Mouse (Mus musculus) NIH3T3 (cell line): Measurements from ENCODE around the gene Ankrd11.

Experiments
- DNase-seq: peaks from one replicate; pipeline ENCODE4 v3.0.0-alpha.2; 2012; ENCODE audit warnings: low read depth

The Ankrd11 gene

GRCm38 (mm10) chr8:122896317-122896716 is 145.8 kb downstream of the Ankrd11 start:
- DNase-seq, result no peak

DNA sequence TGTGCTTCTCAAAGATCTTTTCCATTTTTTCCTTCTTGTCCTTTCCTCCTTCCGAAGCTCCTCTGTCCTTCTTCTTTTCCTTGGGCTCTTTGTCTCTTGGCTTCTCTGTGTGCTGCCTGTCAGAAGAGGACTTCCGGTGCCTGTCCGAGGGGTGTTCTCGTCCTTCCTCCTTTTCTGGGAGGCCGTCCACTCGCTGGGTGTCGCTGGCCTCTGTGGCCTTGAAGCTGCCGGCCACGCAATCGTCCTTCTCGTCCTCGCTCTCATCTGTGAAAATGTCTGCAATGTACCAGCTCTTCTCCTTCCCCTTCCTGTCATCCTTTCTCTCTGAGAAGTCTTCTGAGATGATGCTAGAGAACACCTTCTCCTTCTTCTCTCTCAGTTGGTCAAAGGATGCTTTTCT is 148.6 kb downstream of the Ankrd11 start:
- DNase-seq, result no peak

DNA sequence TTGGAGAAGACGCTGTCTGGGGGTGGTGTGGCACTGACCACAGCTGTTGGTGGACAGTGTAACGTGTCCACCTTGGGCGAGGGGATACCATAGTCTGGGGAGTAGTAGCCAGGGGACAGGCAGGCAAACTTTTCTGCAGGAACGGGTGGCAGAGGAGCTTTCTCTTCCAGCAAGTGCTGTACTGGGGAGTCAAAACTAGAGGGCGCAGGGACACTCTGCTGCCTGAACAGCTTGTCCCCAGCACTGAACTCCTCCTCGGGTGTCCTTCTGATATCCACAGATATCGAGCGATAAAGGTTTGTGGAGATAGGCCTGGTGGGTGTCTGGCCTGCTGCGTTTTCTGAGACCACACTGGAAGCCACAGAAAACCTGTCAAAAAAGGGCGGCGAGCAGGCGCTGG is 150.6 kb downstream of the Ankrd11 start:
- DNase-seq, result peak; percentile 20

- DNase-seq, result no peak
These were observed 158.4 kb downstream of the Ankrd11 start for GRCm38 (mm10) chr8:122883671-122884070.

- DNase-seq, result no peak
These were observed 161.8 kb downstream of the Ankrd11 start for GRCm38 (mm10) chr8:122880302-122880701.

- peak; percentile 43 for DNase-seq
These were observed 163.8 kb downstream of the Ankrd11 start for GRCm38 (mm10) chr8:122878231-122878630.

GRCm38 (mm10) chr8:122875186-122875585 is 166.9 kb downstream of the Ankrd11 start:
- DNase-seq, result no peak

GRCm38 (mm10) chr8:122873171-122873570 is 168.9 kb downstream of the Ankrd11 start:
- DNase-seq, result no peak

GRCm38 (mm10) chr8:122871663-122872062 is 170.4 kb downstream of the Ankrd11 start:
- no peak for DNase-seq

- no peak for DNase-seq
These were observed 171.7 kb downstream of the Ankrd11 start for GRCm38 (mm10) chr8:122870377-122870863.

DNA sequence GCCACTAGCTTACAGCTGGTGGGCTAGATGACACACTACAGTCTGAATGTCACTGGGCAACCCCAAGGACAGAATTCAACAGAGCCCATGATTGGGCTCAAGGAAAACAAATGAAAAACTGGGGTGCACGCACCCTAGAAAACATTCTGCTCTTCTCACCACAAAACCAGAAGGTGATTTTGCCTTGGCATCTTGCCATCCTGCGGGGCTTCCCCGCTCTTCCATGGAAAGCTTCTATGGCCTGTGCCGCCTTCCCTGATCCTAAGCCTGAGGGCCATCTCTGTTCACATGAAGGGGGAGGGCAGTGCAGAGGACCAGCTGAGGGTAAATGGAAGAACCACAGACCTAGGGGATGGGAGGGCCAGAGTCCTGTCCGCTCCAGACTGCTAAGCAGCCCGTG is 174.1 kb downstream of the Ankrd11 start:
- no peak for DNase-seq

- DNase-seq, result no peak
These were observed 175.8 kb downstream of the Ankrd11 start for GRCm38 (mm10) chr8:122866231-122866630.

DNA sequence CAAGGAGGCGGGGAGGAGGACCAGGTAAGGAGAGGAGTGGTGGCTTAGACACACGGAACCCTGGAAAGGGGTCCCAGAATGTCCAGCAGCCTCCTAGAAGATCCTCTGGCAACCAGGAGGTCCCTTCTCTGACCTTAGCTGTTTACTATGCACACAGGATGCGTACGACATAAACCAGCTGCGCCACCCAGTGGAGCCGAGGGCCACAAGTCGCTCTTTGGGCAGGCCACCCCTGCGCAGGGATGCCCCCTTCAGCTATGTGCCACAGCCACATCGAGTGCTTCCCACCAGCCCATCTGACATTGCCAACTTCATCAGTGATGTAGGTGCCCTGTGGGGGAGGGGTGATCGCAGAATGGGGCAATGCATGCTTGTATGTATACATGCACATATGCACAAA is 176.6 kb downstream of the Ankrd11 start:
- no peak for DNase-seq

DNA sequence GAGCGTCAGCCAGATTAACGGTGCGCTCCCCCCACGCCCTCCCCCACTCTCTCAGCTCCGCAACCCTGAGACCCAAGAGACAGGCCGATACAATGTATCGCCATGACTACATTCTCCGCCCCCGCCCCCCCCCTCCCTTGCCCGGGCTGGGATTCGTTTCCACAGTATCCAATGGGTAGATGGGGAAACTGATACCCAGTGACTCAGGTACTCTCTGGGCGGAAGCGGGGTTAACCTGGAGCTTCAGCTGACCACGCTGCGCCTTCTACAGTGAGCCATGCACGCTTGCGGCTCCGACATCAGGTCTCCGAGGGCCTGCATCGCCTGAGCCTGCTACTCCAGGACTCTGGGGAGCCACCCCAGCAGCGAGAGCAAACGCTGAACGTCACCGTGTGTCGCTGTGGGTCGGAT is 177.4 kb downstream of the Ankrd11 start:
- no peak for DNase-seq

DNA sequence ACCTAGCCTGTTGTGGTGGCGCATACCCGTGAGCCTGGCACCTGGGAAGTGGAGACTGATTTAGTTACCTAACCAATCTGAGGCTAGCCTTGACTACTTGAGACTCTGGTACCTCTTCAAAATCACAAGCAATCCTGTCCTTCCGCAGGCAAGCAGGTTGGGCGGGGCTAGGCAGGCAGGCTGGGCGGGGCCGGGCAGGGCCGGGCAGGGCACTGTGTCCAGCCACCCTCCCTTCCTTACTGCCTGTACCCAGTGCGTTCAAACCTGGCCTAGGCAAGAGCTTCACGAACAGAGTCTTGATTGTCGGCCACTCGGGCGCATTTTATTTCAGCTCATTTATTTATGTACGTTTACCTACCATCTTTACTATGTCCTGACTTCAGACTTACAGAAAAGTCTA is 182.2 kb downstream of the Ankrd11 start:
- DNase-seq, result no peak

DNA sequence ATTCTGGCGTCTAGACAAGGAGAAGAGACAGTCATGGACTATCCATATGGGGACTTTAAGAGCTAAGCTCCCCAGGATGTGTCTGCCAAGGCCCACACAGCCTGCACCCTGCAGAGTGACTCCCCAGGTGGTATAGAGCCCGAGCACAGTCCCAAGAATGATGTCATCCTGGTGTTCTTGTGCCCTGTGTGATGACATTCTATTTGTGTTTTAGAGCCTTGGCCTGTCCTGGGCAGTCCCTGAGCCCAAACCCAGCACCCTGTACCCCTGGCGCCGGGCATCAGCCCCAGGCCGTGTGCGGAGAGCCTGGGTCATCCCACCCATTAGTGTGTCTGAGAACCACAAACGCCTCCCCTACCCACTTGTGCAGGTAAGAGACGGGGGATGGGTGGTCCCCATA is 185.8 kb downstream of the Ankrd11 start:
- DNase-seq, result no peak

DNA sequence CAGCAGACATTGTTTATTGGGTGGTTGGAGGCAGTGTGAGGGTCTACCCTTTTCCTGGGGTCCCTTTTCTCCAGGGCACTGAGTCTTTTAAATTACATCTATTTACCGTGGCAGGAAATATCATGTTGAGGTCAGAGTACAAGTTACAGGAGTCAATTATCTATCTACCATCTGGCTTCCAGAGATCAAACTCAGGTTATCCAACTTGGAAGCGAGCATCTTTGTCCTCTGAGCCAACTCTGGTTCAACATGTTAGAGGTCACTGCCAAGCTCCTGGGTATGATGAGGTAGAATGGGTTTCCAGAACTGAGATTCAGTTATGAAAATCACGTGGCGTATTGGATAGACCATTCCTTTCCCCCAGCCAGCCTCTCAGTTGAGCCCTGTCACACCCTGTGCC is 187.0 kb downstream of the Ankrd11 start:
- no peak for DNase-seq

GRCm38 (mm10) chr8:122854388-122854787 is 187.7 kb downstream of the Ankrd11 start:
- DNase-seq, result no peak

DNA sequence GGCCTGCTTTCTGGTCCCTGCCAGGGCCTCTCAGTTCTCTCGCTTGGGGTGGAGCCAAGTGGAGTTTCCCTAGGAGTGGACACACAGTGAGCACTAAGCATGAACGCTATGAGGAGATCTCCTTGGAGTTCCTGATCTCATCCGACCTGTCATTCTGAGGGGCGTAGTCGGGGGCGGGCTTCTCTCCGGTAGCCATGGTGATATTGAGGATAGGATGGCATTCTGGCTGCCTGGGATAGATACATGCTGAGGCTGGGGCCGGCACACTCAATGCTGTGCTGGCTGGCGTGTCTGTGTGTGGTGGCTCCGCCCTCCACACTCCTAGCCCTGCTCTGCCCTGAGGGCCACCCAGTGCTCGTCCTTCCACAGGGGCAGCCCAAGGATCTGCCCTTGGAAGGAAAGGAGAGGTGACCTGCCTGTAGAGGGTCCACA is 188.7 kb downstream of the Ankrd11 start:
- DNase-seq, result no peak

GRCm38 (mm10) chr8:122852546-122852905 is 189.6 kb downstream of the Ankrd11 start:
- no peak for DNase-seq

GRCm38 (mm10) chr8:122851692-122852545 is 190.2 kb downstream of the Ankrd11 start:
- DNase-seq, result no peak

DNA sequence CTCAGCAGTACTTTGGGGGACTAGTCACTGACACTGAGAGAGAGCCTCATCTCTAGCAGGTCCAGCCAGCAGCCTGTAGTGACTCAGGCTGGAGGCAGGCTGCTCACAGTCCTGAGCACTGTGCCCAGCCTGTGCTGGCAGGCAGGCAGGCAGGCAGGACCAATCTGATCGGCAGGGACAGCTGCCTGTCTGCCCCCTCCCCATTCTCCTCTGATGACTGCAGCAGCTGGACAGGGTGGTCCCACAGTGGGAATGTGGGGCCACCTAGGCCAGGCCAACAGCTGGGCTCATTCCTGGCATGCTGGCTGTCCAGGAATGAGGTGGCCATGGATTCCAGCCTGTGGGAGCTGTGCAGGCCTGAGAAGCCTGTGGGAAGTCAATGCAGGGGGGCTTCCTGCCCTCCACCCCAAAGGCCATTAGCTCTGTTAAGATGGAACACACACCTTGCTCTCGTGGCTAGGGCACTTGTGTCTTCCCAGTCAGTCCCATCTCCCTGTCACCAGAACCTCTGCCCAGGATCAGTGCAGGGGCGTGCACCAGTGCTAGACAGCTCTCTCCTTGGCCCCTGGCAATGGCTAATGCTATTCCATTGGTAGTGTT is 191.3 kb downstream of the Ankrd11 start:
- no peak for DNase-seq

DNA sequence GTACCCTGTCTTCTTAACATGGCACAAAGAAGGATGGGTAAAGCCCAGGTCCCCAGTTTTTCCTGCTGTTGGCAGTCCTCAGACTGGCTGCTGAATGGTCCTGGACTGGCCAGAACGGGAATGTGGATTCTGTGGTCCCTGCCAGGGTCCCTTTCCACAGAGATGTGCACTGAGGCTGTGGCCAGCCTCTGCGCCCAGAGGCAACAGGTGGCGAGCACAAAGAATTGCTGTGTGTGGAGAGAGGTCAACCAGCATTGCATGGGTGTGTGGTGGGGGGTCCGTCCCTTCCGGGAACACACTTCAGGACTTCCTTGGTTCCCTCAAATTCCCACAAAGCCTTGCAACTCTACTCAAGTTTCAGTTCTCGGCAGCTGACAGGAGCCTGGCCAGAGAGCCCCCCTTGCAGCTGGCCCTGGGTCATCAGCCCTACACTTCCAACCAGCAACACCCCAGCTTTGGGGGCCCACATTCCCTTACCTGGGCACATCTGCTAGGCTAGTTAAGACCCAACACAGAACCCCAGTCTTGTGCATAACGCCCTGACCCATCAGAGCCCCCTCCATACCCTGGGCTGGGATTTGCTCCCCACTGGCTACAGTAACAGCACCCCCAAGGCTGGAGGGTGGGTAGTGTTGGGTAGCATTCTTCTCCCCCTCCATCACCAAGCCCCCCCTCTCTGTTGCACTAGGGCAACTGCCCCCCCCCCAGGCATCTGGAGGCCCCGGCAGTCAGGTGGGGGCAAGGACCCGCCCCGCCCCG is 192.7 kb downstream of the Ankrd11 start:
- DNase-seq, result no peak
